Mouse (Mus musculus) bone marrow macrophage, adult 2 months (primary cell): ENCODE data around the gene Thada. TPM values are rescaled to one million over a fixed set of nuclear protein-coding genes. Genes with fewer than 3 reads are reported as not detected.

Experiments
- H3K27ac ChIP-seq: 2 replicates; pipeline ENCODE4 v1.5.1; 2012; ENCODE audit warnings: low read depth, low read length; ENCODE audit not compliant: insufficient read depth
- H3K4me1 ChIP-seq: 2 replicates; pipeline ENCODE4 v1.6.1; 2012; ENCODE audit warnings: low read length; ENCODE audit not compliant: control insufficient read depth, insufficient read depth
- H3K4me3 ChIP-seq: 2 replicates; pipeline ENCODE4 v1.5.1; 2012; ENCODE audit warnings: mild to moderate bottlenecking, low read length, moderate library complexity; ENCODE audit not compliant: insufficient read depth
- CTCF ChIP-seq: IDR thresholded peaks from 2 replicates; pipeline ENCODE4 v1.5.1; 2012; ENCODE audit warnings: low read depth, mild to moderate bottlenecking, low read length, moderate library complexity
- POLR2A ChIP-seq: IDR thresholded peaks from 2 replicates; pipeline ENCODE4 v1.6.1; 2012; ENCODE audit warnings: mild to moderate bottlenecking, low read depth, low read length, borderline replicate concordance
- polyA plus RNA-seq: library from polyadenylated mRNA; stranded (reverse); fragments of >200 nt; gene quantifications from 2 replicates; pipeline ENCODE4 v1.2.4, GENCODE M21; 2012; ENCODE audit not compliant: missing spikeins, insufficient read depth, insufficient read length

Gene Thada
- polyA plus RNA-seq, 1 experiment = 6.6 TPM

DNA sequence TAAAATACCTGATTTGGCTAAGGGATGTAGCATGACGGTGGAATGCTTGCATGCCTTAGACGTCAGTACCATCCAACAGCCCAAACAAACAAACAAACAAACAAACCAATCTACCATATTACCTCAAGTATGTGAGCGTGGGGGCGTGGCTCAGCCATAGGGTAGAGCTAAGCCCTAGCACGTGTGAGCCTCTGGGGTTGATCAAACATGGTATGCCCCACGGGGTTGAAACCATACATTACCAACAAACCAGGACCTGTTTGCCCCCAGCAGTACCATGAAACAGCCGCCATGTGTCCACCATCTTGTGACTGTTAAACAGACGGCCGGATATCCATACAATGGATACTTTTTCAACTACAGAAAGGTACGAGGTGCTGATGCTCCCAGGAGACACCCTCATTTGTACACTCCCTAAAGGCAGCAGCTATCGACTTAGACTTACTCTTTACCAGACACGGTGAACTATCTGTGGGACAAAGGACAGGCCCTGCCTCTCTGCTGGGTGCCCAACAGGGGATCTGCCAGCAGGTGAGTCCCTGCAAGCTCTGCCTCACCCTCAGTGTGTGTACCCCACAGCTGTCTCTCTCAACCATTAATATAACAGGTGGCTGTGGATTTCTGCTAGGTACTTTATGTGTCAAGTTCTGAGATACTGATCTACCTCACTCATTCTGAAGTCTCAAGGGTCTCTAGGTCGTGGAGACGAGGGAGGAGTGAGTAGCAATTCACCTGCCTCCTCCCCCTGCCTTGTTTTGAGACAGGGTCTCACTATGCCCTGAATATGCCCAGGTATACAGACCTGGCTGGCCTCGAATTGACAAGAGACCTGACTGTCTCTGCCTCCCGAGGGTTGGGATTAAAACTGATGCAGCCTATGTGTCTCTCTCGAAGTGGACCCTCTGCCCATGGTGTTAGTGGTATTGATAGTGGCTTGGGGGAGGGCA, 286.7 kb downstream of the Thada start:
- no peak overlapping the region for H3K27ac ChIP-seq
- H3K4me3 ChIP-seq = no peak overlapping the region
- no peak for TF ChIP-seq POLR2A
- no peak for TF ChIP-seq CTCF
- H3K4me1 ChIP-seq = peaks cover 7% of the 10 kb centered on the region

DNA sequence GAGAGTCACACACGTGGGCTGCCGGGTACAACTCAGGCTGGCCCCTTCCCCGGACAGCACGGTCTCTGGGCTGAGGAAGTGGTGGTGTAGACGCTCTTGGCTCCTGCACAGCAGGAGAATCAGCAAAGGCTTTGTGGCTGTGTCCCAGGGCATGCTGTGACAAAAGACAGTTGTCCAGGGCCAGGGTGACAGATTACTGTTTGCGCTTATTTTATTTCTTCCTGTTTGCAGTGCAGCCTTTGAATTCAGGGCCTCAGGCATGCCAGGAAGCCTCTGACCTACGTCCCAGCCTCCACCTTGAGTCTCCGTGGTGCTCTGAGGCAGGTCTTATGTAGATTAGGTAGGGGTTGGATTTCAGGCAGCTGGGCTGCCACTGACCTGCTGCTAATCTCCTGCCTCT, 288.5 kb downstream of the Thada start:
- TF ChIP-seq CTCF (no peak), POLR2A (no peak)
- Histone ChIP-seq H3K27ac (no peak overlapping the region), H3K4me3 (no peak overlapping the region), H3K4me1 (peaks cover 7% of the 10 kb centered on the region)

DNA sequence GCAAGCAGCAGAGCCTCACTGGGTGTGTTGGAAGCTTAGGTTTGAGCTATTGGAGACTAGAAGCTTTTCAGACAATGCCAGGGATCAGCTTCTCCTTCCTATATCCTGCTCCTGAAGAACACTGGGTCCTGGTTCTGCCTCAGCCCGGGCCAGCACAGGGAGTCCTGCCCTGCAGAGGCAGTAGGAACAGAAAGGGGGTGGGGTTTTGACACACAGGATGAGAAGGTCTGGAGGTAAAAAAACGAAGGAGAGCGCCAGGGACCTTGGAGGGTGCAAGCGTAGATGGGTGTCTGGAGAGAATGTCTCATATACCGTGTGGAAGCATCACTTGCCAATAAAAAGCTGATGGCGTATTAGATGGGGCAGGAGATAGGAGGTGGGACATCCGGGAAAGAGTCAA, 289.6 kb downstream of the Thada start:
- TF ChIP-seq CTCF (no peak), POLR2A (no peak)
- Histone ChIP-seq H3K4me3 (no peak overlapping the region), H3K27ac (no peak overlapping the region), H3K4me1 (peaks cover 7% of the 10 kb centered on the region)

DNA sequence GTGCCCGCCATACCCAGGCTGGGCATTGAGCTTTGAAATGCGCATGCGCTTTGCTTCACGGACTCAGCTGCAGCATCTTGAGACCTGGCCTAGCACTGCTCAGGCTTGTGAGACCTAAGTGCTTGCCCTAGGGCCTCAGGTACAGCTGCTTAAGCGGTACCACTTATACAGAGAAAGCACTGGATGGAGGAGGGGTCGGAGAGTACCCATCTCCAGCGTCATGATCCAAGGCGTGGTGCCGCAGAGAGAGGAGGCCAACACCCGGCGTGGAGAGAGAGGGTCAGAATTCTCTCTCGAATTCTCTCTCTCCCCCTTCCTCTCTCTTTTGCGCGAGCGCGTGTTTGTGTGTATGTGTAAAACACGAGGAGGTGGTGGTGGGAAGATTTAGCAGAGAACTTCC, 290.8 kb downstream of the Thada start:
- no peak overlapping the region for H3K4me3 ChIP-seq
- peaks cover under 1% of the 10 kb centered on the region for H3K4me1 ChIP-seq
- TF ChIP-seq POLR2A (no peak), CTCF (no peak)
- H3K27ac ChIP-seq = no peak overlapping the region

DNA sequence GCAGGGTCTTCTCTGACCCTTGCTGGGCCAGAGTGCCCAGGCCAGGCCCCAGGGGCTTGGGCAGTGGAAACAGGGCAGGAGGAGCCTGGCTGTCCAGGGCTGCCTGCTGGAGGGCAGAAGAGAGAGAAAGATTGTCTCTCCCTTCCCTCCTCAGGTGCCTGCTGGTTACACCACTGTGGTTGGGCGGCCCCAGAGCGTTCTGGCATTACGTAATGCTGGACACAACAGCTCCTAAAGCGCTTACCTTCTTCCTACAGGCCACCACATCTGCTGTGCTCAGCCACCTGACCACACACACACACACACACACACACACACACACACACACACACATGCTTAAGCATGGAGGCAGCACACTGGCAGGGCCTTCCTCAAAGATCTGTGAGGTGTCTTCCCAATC, 298.6 kb downstream of the Thada start:
- H3K4me1 ChIP-seq = peaks cover 7% of the 10 kb centered on the region
- no peak for TF ChIP-seq POLR2A
- TF ChIP-seq CTCF = no peak
- no peak overlapping the region for H3K27ac ChIP-seq

DNA sequence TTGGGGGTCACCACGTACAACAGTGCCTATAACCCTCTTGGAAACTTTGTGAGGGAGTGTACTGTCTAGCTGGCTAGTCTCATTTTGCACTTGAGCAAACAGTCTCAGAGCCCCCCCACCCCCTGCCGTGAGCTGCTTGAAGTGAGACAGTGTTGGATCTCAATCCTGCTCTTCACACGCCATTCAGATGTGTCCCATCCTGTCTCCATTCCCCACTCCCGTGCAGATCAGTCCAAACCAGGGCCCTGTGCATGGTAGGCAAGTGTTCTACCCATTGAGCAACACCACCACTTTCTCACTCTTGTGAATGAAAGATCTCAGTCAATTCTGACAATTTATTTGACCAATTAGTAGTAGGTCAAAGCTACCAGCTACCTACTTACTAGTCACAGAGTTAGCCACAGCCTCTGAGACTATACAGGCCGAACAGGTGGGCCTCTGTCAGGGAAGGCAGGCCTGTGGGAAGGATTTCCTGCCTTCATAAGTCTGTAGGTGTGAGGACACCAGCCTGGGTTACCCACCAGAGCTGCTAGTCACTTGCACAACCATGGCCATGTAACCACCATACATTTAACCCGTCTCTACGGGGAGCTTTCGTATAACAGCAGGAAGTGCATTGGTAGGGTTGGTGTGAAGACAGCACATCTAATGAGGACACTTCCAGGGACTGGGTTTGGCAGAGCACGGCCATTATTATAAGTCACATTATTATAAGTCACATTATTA, 299.7 kb downstream of the Thada start:
- H3K4me1 ChIP-seq = peaks cover 7% of the 10 kb centered on the region
- no peak overlapping the region for H3K4me3 ChIP-seq
- no peak overlapping the region for H3K27ac ChIP-seq
- TF ChIP-seq CTCF (no peak), POLR2A (no peak)

More for the DNA sequence above, 298.6 kb downstream of the Thada start:
- no peak overlapping the region for H3K4me3 ChIP-seq

DNA sequence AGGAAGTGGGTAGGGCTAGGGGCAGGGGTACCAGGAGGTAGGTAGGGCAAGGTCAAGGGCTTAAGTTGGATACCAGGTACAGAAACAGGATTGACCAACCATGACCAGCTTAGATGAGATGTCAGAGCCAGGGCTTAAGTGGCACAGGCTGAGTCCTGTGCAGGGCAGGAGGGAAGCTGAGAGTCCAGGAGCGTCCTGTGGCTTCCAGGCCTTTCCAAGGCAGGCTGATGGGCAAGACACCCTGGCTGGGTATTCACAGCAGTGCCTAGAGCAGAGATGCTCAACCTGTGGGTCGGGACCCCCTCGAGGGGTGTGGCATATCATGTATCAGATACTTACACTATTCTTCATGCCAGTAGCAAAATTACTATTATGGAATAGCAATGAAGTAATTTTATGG, 300.3 kb downstream of the Thada start:
- TF ChIP-seq POLR2A (no peak), CTCF (no peak)
- H3K4me3 ChIP-seq = no peak overlapping the region
- no peak overlapping the region for H3K27ac ChIP-seq
- peaks cover 7% of the 10 kb centered on the region for H3K4me1 ChIP-seq

DNA sequence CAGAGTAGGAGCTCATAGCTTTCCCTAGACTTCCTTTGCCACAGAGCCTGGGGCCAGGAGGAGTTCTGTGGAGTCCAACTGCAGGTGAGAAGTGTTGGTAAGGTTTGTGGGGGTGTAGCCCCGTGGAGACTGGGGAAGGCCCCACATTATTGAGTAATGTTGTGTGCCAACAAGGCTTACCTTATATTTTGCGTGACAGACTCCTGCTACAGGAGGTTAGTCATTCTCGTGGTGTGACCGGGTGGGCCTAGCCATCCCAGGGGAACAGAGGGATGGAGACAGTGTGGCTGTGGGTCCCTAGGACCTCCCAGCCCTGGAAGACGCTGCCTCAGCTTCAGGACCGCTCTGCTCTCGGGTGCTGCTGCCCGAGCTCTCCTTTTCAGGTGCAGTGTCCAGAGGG, 301.9 kb downstream of the Thada start:
- TF ChIP-seq POLR2A (no peak), CTCF (no peak)
- H3K4me1 ChIP-seq = peaks cover 7% of the 10 kb centered on the region
- no peak overlapping the region for H3K4me3 ChIP-seq
- H3K27ac ChIP-seq = no peak overlapping the region

DNA sequence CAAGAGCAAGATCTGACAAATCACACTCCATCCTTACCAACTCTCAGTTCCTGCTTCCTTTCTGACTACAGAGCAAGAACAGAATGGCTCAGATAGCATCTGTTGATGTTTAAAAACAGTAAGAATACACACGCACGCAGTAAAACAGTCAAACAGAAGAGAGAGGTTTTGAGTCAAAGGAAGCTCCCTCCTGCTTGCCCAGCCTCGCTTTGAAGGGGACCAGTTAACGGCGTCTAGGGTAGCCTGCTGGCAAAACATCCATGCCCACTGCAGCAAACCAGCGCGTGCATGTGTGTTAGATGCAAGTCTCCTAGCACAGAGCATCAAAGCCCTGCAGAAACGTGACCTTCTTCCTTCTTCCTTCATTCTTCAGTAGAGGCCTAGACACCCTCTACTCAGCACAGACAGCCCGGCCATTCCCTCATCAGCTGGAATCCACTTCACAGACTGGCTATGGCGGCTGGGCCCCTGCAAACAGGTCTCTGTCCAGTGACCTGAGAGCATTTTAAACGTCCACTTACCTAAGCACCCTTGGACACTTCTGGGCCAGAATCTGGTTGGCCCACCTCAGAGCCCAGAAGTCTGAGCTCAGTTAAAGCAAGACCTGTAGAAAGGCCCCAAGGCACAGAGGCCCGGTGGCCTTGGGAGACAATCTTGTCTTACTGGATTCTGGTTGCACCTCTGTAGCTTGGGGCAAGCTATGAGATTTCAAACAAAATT, 302.8 kb downstream of the Thada start:
- no peak overlapping the region for H3K4me3 ChIP-seq
- TF ChIP-seq CTCF (no peak), POLR2A (no peak)
- peaks cover 5% of the 10 kb centered on the region for H3K4me1 ChIP-seq
- no peak overlapping the region for H3K27ac ChIP-seq
